ENCODE assay signal across 8 mouse cellular contexts in genomic region chr11:98959437-98960312, GRCm38 (mm10). TPM values are rescaled to one million over a fixed set of nuclear protein-coding genes. Genes with fewer than 3 reads are reported as not detected.
DNase-seq lines count a peak whose midpoint lies in the region; ATAC-seq and TF ChIP-seq lines count a peak whose summit lies in the region.

No protein-coding gene starts in this region.

- H3K9me3 ChIP-seq in liver, embryonic 14.5 days (ENCODE audit: control insufficient read depth, low read length), result no peaks in the 10 kb centered on the region

- no peak for TF ChIP-seq EP300 in liver, embryonic 14.5 days (IDR thresholded peaks at IDR 0.05; ENCODE audit: low read depth)

- H3K4me3 ChIP-seq in liver, embryonic 14.5 days (ENCODE audit: insufficient read depth in 1 of 2, low read depth in 2 of 2, low read length in 2 of 2), result peak overlapping the region; percentile 56 to 64

- TF ChIP-seq CTCF in liver, embryonic 14.5 days (IDR thresholded peaks at IDR 0.05; ENCODE audit: low read depth), result no peak

- H3K4me2 ChIP-seq in liver, embryonic 14.5 days (ENCODE audit: low read depth), result peak overlapping the region; percentile 89

- no peaks in the 10 kb centered on the region for H3K36me3 ChIP-seq in liver, embryonic 14.5 days (replicated peaks; ENCODE audit: control insufficient read depth, insufficient read depth, low read depth)

- peaks cover 3 to 20% of the 10 kb centered on the region in 2 experiments; a peak in 3 of 4 replicates for H3K4me1 ChIP-seq in liver, embryonic 14.5 days (replicated peaks; ENCODE audit: control insufficient read depth in 2 of 2, insufficient read depth in 2 of 2, low read length in 1 of 2)

- DNase-seq in spleen, adult 12 weeks (ENCODE audit: low spot score), result peak; percentile 69
- DNase-seq in spleen, postnatal 14 days (ENCODE audit: low spot score in 2 of 2), result no peak
- peak; percentile 36 to 38 for DNase-seq in cerebellum, postnatal 14 days
- DNase-seq in gastrocnemius, postnatal 10 days, result peak; percentile 67
- DNase-seq in induced T-regulatory cell, adult 2 months (ENCODE audit: low read depth), result peak; percentile 94
- DNase-seq in liver, embryonic 14.5 days (ENCODE audit: low read depth in 3 of 3, low spot score in 3 of 3), result peak; percentile 66 to 72 (median 68)
- DNase-seq in naive thymus-derived CD4-positive, alpha-beta T cell, adult 2 months (ENCODE audit: low read depth), result peak; percentile 93
- DNase-seq in thymus, adult 18-20 months, result peak; percentile 82 to 88

- peak overlapping the region; percentile 32 for H3K9ac ChIP-seq in liver, embryonic 14.5 days (replicated peaks)

- peak; percentile 70 for ATAC-seq in liver, embryonic 14.5 days (ENCODE audit: insufficient read depth)

- WGBS in liver, embryonic 14.5 days (ENCODE audit: insufficient replicate concordance), result under 1% methylated on average over 42 of the region's 43 CpGs

- peaks cover 46% of the 10 kb centered on the region for H3K27me3 ChIP-seq in liver, embryonic 14.5 days (ENCODE audit: control insufficient read depth, insufficient read depth, low read length)

- H3K27ac ChIP-seq in liver, embryonic 14.5 days, result peak overlapping the region; percentile 1

RNA-seq across cellular contexts. Expression of gene Gjd3, which starts 23.1 kb away (rescaled TPM):
- total RNA-seq in gastrocnemius, postnatal 10 days (2021), result not detected
- not detected in 2 replicates for polyA plus RNA-seq in liver, embryonic 14.5 days (2012; rRNA removed)
- polyA plus RNA-seq in liver, embryonic 14.5 days (2014; fragmentation: Nextera tagmentation; extraction: Ambion mirVana), result not detected in 2 replicates

RNA-seq across cellular contexts. Expression of gene Rara, which starts 32.1 kb away (rescaled TPM):
- 10 to 100 TPM; 22.6 to 31.5 TPM for total RNA-seq in gastrocnemius, postnatal 10 days (2021)
- polyA plus RNA-seq in liver, embryonic 14.5 days (2012; rRNA removed), result 1.9 and 2.3 TPM in 2 replicates
- polyA plus RNA-seq in liver, embryonic 14.5 days (2014; fragmentation: Nextera tagmentation; extraction: Ambion mirVana), result 3.0 and 3.2 TPM in 2 replicates

RNA-seq across cellular contexts. Expression of gene Cdc6, which starts 52.1 kb away (rescaled TPM):
- 1 to 10 TPM; 2.3 to 3.5 TPM for total RNA-seq in gastrocnemius, postnatal 10 days (2021)
- polyA plus RNA-seq in liver, embryonic 14.5 days (2012; rRNA removed), result 16.9 and 28.6 TPM in 2 replicates
- polyA plus RNA-seq in liver, embryonic 14.5 days (2014; fragmentation: Nextera tagmentation; extraction: Ambion mirVana), result 64.1 and 71.0 TPM in 2 replicates

Comparison
In these comparisons a context has a peak if more than half of its experiments do, and no peak if none do; other contexts are left out.
1. DNase-seq: peak in spleen, adult 12 weeks (single experiment), cerebellum, postnatal 14 days (2 of 2), gastrocnemius, postnatal 10 days (single experiment), induced T-regulatory cell, adult 2 months (single experiment), liver, embryonic 14.5 days (3 of 3), naive thymus-derived CD4-positive, alpha-beta T cell, adult 2 months (single experiment) and thymus, adult 18-20 months (2 of 2); none in spleen, postnatal 14 days (0 of 2).